Mouse (Mus musculus): ENCODE measurements around the gene Oas1f. TPM values are rescaled to one million over a fixed set of nuclear protein-coding genes. Genes with fewer than 3 reads are reported as not detected.
"Not testable (repeated sequence)": the region's sequence is repeated elsewhere in the genome, so short reads cannot be mapped to it uniquely, and the experiment has no call there.

Gene Oas1f
- total RNA-seq (2021) = not detected

GRCm38 (mm10) chr5:120847067-120847466 is at the start of gene Oas1f:
TSS of gene Oas1f (plus strand) at chr5:120847367.
- DNase-seq = no peak

GRCm38 (mm10) chr5:120798147-120798546 is 49.0 kb upstream of the Oas1f start:
- not testable (repeated sequence) for DNase-seq

DNA sequence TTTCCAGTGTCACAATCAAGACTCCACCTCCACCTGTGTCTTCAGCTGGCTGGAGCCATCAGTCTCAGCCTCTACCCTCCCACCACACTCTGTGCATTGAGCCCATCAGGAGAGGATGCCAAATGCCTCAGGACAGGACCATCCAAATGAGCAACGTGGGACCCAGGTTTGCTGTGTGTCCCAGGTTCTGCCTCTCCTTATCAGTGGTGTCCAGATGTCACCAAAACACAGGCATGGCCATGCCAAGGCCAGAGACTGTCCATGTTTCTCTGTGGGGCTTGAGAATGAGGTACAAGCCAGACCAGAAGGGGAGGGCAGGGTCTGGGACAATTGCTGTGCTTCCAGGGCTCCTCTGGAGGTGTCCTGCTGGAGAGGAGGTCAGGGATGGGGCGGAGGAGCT is 48.2 kb upstream of the Oas1f start:
- not testable (repeated sequence) for DNase-seq

GRCm38 (mm10) chr5:120803596-120803995 is 43.6 kb upstream of the Oas1f start:
- no peak for DNase-seq

DNA sequence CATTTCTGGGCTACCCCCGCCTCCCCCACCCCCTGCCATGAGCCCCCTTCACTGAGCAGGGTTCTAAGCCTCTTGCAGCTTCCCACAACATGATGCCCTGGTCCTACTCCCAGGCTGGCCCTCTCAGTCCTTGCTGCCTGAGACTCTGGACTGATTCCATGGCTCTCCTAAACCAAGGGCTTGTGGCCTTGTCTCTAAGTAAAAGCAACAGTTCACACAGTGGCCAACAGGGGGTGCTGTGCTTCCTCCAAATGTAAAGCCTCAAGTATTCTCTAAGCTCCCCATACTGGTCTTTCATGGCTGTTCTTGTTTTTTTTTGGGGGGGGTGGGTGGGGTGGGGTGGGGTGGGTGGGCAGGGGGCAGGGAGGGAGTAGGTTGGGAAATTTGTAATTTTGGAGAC is 40.7 kb upstream of the Oas1f start:
- no peak for DNase-seq

GRCm38 (mm10) chr5:120809171-120809570 is 38.0 kb upstream of the Oas1f start:
- DNase-seq = no peak

GRCm38 (mm10) chr5:120811951-120812819 is 35.0 kb upstream of the Oas1f start, which contains the start of gene Oas1c:
TSS of gene Oas1c (minus strand) at chr5:120812514.
- peak; percentile 55 to 67 for DNase-seq

- DNase-seq = no peak
These were observed 34.1 kb upstream of the Oas1f start for GRCm38 (mm10) chr5:120813023-120813422.

DNA sequence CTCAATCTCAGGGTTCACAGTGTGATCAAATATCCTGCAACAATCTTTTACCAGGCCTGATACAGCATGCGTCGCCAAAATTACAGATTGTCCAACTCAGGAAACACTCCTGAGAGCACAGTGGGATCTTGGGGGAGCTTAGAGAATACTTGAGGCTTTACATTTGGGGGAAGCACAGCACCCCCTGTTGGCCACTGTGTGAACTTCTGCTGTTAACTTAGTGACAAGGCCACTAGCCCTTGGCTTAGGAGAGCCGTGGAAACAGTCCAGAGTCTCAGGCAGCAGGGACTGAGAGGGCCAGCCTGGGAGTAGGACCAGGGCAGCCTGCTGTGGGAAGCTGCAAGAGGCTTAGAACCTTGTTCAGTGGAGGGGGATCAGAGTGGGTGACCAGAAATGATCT is 31.2 kb upstream of the Oas1f start:
- no peak for DNase-seq

- no peak for DNase-seq
These were observed 28.2 kb upstream of the Oas1f start for GRCm38 (mm10) chr5:120818999-120819398.

DNA sequence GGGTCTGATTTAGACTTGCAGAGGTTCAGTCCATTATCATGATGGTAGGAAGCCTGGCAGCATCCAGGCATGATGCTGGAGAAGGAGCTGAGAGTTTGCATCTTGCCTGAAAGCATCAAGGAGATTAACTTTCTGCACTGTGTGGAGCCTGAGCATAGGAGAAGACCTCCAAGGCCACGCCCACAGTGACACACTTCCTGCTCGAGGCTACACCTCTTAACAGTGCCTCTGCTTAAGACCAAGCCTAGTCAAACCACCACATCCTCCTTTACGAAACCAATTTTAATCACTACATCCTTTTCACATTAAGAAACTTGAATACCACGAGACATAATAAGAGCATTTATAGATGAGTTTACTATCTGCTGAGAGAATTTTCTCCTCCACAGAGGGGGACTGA is 16.1 kb upstream of the Oas1f start:
- no peak for DNase-seq

GRCm38 (mm10) chr5:120833335-120834280 is 13.6 kb upstream of the Oas1f start:
- DNase-seq = no peak

DNA sequence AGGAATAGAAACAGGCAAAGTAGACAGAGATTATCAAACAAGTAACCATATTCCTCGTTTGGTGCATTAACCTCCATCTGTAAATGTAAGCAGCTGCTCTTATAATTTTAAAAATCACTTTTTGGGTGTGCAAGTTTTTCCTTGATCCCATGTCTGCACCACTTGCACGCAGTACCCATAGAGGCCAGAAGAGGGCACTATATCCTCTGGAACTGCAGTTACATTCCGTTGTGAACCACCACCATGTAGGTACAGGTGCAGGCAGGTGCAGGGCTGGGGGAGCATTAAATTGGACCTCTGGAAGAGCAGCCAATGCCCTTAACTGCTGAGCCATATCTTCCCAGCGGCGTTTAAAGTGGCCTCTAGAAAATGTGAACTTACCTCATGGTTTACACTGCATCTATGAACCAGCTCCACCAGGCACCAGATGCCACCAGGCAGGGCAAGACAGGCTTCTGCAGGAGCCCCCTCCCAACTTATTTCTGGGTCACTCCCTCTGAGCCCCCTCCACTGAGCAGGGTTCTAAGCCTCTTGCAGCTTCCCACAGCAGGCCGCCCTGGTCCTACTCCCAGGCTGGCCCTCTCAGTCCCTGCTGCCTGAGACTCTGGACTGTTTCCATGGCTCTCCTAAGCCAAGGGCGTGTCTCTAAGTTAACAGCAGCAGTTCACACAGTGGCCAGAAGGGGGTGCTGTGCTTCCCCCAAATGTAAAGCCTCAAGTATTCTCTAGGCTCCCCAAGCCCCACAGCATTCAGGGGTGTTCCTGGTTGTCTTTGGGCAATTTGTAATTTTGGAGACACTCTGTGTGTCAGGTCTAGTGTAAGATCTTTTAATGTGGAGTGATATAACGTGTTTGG is 10.2 kb upstream of the Oas1f start:
- DNase-seq = no peak

DNA sequence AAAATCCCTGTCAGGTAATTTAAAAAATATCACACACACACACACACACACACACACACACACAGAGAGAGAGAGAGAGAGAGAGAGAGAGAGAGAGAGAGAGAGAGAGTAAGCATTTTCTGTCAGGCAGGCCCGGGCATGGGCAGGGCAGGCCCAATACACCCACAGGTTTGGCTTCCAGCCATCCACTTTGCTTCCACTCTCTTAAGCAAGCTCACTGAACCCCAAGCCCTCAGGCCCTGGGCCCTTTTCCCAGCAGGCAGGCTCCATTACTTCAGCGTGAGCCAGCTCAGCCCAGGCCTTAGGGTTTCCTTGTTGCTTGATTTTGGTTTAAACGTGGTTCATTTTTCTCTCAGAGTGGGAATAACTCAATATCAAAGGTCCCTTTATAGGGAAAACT is 2.5 kb upstream of the Oas1f start:
- no peak for DNase-seq

DNA sequence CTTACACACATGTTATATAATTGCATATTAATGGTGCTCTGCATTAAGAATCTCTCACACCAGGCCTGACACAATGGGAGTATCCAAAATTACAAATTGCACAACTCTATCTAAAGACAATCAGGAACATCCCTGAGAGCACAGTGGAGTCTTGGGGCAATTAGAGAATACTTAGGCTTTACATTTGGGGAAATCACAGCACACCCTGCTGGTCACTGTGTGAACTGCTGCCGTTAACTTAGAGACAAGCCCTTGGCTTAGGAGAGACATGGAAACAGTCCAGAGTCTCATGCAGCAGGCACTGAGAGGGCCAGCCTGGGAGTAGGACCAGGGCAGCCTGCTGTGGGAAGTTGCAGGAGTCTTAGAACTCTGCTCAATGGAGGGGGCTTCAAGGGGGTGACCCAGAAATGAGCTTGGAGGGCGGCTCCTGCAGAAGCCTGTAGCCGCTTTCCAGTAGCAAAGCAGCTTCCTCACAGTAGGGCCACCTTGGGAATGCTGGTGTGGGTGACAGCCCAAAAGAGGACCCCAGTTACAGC is 2.5 kb downstream of the Oas1f start:
- peak in 1 of 2 experiments; percentile 15 for DNase-seq

DNA sequence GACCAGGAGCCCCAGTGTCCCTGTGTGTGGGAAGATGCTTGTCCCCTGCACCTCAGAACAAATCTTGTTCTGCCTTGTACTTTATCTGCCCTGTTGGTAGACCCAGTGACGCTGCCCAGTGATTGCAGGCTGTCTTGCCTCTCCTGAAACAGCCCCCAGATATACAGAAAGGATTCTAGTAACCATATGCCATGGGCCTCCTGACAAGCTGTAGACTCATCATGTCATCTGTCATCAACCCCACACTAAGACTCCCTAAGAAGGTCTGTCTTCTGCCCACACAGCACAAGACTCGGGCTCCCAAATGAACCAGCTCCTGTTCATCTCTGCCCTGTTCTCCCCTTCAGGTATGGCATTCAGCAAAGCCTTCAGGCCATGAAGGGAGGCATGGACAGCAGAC is 12.1 kb downstream of the Oas1f start:
- peak; percentile 21 to 23 for DNase-seq

DNA sequence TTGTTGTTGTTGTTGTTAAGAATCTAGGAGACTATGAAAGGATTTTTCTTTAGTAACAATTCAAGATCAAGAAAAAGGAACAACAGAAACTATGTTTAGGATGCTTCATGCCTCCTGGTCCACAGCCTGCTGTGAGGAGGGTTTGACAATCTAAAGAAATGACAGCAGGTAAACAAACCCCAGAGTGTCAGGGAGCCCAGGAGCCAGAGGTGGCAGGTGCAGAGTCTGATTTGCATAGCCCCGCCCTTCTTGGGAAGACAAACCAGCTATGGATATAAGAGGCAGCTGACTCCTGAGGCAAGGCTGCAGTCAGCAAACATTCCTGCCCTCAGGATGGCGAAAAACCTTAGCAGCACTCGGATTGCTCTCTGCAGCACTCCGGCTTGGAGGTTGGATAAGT is 14.0 kb downstream of the Oas1f start, which contains the start of gene Oas1h:
Oas1h (plus strand) TSS at position 301 of the 400 bp plus-strand sequence.
- no peak for DNase-seq

- DNase-seq = no peak
These were observed 18.2 kb downstream of the Oas1f start for GRCm38 (mm10) chr5:120865336-120865860.

- no peak for DNase-seq
These were observed 22.4 kb downstream of the Oas1f start for GRCm38 (mm10) chr5:120869436-120870015.

GRCm38 (mm10) chr5:120870081-120870480 is 22.9 kb downstream of the Oas1f start:
- DNase-seq = no peak

DNA sequence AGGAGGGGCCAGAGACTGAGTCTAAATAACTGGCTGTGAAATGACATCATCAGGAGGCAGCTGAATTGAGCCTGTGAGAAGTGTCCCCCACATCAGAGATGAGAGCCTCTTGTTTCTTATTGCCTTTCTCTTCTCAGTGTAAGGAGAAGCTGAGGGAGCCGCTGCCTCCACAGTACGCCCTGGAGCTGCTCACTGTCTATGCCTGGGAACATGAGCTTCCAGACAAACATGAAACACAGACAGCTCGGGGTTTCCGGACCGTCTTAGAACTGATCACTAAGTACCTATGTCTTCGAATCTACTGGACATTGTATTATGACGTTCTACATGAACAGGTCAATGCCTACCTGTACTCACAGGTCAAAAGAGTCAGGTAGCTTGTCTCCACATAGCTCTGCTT is 23.6 kb downstream of the Oas1f start:
- no peak for DNase-seq
